Mouse (Mus musculus) liver, adult (tissue): ENCODE data around the gene AI661453.

ENCODE experiments used
- GATA4 ChIP-seq: IDR thresholded peaks from 2 replicates; pipeline ENCODE4 v1.6.1; 2014; ENCODE audit warnings: mild to moderate bottlenecking, low read length; ENCODE audit not compliant: insufficient replicate concordance

AI661453 gene

DNA sequence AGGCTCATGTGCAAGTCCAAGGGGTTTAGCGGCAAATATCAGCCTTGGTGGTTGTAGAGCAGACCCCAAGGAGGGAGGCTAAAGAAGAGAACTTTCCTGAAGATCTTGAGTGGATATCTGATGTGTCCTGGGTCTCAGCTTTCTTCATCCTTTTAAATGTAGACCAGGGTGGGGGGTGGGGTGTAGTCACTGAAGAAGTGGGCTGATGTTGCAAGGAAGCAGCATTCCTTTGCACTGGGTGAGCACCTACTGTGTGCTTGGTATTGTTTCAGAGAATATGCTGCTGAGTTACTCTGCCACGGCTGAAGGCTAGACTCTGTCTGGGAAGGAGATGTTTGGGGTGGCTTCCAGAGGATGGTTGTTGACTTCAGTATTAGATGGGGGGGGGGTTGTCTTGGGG is 69.2 kb downstream of the AI661453 start:
- TF ChIP-seq GATA4, result no peak

DNA sequence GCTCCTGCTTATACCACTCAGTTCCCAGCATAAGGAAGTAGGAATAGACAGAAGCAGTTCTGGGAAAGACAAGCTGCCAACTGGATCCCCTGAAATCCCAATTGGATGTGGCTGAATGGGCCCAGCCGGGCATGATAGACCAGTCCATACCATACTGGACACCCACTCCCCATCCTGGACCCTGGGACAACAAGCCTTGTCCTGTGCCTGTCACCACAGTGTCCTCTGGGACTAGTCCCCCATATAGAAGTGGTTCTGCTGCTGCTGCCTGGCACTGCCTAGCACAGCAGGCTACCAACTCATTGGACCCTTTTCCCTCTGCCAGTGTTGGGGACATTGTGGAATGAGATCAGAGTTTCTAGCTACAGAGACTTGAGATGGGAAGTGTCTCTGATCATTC is 69.6 kb downstream of the AI661453 start:
- no peak for TF ChIP-seq GATA4

DNA sequence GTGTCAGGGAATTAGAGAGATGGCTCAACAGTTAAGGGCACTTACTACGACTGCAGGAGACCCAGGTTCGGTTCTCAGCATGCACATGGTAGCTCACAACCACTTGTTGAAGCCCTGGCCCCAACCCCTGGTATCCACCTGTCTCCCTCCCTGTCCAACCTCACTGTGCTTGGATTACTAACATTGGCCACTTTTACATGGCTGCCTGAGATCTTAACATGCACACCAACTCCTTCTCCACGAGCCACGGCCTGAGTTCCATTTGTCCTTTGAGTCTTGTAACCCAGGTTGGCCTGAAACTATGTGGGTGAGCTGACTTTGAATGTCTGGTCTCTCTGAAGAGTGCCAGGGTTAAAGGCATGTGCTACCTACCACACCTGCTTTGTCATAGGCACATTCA is 70.3 kb downstream of the AI661453 start:
- no peak for TF ChIP-seq GATA4

DNA sequence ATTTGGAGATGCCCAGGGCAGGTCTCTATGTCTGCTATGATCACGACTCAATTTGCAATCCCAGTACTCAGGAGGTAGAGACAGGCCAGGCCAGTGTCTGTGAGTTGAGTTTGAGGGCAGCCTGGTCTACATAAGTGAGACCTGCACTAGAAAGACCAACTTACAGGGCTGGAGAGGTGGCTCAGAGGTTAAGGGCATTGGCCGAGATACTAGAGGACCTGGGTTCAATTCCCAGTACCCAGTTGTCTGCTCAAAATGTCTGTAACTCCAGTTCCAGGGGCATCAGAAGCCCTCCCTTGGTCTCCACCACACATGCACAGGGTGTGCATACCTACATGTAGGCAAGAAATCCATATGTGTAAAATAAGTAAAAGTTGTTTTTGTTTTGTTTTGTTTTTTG is 71.1 kb downstream of the AI661453 start:
- no peak for TF ChIP-seq GATA4

DNA sequence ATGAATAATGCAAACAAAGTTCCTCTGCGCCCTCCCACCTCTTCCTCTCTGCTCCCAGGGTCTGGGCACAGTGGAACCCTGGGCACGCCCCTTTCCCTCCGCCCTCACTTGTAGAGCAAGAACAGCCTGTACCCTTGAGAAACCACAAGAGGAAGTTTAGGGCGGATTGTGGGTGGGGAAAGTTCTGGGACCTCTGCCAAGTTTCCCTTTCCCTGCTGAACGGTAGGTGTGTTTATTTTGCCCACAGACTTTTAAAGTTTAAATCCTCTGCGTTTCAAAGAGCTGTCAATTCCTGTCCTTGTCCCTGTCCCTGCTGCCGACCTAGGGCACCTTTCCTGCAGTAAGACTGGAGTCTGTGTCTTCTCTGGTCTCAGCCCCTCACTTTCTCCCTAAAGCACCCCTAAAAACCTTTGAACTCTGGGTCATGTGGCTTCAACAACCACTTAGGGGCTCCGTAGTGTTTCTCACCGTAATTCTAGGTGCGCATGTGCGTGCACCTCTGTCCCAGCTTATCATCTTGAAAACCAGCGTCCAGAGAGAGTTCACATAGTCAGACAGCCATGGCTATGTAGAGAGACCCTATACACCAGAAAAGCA is 71.7 kb downstream of the AI661453 start:
- no peak; the same call in 1 of the 2 replicates for TF ChIP-seq GATA4

DNA sequence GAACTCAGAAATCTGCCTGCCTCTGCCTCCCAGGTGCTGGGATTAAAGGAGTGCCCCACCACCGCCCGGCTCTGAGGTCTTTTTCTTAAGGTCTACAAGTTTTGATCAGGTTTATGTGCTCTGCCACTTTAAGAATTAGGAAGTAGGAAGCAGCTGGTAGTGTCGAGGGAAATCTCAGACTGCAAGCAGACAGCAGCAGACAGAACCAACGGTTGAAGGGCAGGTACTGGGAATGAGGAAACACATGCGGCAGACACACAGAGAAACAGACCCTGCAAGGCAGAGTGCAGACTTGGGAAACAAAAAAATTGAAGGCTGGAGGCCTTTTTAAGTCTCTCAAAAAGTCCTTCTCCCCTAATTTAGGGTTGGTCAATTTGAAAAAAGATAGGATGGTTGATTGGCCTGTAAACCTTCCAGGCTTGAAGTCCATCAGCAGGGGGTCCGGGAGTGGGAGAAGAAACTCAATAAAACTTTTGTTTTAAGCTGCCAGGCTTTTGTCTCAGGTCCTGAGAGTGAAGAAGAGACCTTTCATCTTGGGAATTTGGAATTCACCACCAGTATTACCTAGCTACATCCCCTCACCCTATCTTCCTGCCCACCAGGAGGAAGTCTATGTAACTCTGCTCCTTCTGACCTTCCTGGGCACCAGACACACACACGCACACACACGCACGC is 72.8 kb downstream of the AI661453 start:
- TF ChIP-seq GATA4, result no peak

DNA sequence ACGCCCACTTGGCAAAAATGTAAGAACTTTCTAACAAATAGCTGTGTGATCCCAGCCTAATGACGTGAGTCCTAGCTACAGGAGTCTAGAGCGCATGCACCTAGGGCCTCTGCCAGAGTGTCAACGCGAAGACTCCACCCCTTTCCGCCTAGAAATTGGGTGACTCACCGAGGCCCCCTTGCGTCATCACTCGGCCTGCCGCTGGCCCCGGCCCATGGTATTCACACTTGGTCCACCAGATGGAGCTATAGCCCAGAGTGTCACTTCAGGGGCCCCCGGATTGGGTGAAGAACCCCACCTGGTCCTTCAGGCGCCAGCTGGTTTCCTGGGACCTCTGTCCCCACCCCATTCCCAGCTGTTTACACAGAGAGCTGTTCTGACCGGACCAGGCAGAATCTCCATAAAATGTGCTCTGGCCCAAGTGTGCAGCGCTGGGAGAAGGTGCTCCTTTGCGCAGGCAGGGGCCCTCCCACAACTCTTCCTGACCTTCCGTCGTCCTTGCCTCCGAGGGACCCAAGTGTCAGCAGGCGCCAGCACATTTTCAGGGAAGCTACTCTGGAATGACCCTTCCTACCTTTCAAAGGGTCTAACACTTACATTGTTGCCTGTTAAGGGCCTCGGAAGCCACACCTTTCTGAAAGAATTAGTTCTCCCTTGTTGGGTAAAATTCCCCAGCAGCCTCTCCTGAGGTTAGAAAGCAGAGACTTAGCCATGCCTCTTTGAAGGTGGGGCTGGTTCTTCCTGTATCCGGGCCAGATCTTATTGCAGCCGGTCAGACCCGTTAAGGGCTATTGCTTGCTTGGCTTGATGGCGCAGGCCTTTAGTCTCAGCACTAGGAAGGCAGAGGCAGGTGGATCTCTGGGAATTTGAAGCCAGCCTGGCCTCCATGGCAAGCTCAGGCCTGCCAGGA is 75.0 kb downstream of the AI661453 start:
- no peak; the same call in 1 of the 2 replicates for TF ChIP-seq GATA4

DNA sequence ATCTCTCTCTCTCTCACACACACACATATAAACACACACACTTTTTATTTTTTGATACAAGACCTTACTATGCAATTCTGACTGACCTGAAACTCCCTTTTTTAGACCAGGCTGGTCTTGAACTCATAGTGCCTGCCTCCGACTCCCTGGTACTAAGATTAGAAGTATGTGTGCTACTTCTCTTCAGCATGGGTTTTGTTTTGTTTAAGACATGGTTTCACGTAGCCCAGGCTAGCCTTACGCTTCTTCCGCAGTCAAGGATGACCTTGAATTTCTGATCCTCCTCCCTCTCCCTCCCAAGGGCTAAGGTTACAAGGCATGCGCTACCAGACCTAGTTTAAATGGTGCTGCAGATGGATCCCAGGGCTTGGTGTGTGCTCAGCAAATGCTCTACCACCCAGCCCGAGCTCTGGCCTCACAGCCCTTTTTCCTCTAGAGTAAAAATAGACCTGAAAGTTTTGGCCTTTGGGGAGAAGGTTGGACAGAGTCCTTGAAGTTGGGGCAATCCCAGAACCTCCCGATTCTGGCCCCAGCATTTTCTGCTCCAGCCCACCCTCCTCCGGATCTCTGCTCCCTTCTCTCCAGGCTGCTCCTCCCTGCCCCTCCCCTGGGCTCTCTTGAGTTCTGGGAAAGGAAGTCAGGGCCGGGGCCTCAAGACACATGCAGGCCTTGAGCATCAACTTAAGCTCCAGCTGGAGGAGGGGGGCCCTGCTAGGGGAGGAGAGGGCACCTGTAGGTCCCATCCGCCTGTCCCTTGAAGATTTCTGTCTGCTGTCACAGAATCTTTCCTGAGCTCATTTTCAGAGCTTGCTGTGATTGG is 76.8 kb downstream of the AI661453 start:
- no peak for TF ChIP-seq GATA4

DNA sequence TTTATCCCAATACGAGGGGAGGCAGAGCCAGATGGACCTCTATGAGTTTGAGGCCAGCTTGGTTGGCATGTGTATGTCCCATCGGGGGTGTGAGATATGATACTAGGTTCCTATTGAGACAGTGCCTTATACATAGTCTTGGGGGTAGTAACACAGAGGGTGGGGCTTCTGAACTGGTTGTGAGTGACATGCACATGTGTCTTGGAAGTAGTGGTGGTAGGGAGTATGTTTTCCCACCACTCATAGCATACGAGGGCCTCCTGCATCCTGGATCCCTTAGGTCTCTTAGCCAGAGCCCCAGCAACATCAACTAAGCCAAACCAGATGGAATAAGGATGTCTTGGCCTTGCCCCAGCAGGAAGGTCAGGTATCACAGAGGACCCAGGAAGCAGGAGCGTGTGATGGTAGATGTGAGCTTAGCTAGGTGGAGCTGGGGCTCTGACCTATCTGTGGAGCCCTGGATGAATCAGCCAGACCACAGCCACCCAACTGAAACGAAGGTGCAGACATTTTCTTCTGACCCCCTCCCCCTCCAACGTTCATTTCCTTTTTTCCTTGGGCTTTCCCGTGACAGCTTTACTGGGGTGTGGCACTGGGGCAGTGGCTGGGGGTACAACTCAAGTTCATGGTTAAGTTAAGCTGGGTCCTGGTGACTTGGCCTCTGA is 78.9 kb downstream of the AI661453 start:
- TF ChIP-seq GATA4, result no peak

DNA sequence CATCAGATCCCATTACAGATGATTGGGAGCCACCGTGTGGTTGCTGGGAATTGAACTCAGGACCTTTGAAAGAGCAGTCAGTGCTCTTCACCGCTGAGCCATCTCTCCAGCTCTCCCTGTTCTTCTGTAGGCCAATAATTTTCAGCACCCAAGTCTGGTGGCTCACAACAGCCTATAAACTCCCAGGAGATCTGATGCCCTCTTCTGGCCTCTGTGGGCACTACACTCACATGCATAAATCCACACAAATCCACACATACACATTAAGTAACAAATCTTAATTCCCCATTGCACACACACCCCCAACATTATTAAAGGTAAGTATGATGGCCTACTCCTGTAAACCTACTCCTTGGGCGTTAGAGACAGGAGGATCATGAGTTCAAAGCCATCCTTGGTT is 79.8 kb downstream of the AI661453 start:
- no peak for TF ChIP-seq GATA4

DNA sequence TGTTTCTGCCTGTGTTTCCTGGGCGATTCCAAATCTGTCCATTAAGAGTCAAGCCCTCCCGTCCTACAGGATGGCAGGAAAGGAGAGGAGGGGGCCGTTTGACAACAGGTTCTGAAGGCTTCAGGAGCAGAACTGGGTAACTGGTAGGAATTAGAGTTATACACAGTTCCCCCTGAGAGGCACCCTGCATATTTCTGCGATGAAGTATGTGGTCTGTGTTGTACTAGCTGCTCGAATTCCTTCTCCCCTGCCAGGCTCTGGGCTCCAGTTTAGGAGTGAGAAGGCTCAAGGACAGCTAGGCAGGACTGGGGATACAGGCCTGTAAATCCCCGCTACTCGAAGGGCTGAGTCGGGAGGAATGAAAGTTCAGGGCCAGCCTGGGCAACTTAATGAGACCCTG is 81.8 kb downstream of the AI661453 start:
- no peak for TF ChIP-seq GATA4
